Mouse (Mus musculus) mammary gland, adult 2 months (tissue): ENCODE data around the gene Psmd10. TPM values are rescaled to one million over a fixed set of nuclear protein-coding genes. Genes with fewer than 3 reads are reported as not detected.

Experiments
- polyA plus RNA-seq: library from polyadenylated mRNA; depleted of rRNA; stranded (reverse); fragments of >200 nt; gene quantifications from 2 replicates; pipeline ENCODE4 v1.2.3, GENCODE M21; 2012; ENCODE audit warnings: low replicate concordance; rRNA removed

The Psmd10 gene
- polyA plus RNA-seq: 3.1 and 6.8 TPM in 2 replicates

DNA sequence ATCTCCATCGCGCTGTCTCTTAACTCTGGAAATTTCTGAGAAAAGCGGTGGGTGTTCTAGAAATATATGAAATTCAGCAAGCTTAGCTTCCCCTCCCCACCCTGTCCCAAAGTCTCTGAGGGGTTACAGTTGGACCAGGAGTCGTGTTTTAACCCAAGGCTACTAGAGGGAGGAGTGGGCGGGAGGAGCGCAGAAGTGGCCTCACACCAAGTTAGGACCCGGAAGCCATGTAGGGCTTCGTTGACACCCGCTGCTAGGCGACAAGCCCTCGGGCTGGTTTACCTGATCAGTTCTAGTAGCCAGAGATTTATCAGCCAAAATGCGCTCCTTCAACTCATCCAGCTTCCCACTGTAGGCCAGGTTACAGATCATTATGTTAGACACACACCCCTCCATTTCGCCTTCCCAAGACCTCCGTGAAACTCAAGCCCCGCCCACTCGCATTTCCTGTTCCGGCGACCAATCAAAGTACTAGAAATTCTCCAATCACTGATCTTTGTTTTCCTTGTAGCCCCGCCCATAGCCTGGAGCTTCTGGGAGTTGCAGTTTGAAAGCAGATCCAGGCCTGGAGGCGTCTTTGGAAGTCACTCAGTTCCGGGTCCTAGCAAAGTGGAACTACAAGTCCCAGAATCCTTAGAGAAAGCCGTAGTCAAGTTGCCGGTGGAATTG, at the start of gene Psmd10, which contains the start of gene Atg4a:
Psmd10 (minus strand) TSS at position 457 of the 669 bp plus-strand sequence.
Atg4a (plus strand) TSS at position 636 of the 669 bp plus-strand sequence.

DNA sequence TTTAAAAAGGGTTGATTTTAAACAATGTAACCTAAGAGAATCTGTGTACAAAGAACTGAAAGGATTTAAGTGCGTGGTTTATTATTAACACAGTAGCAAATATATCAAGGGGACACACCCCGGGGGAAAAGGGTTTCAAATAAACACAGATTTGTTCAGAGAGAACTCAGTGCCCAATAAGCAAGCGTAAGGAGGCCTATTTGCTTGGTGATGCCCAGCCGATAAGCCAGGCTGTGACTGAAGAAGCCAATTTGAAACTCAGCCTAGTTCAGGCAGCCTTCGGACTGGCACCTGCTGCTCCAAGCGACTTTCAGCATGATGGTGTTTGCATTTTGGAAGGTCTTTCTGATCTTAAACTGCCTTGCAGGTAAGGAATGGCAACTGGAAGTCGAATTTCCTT, 49.2 kb downstream of the Psmd10 start, which contains the start of gene Vsig1:
Vsig1 (plus strand) TSS at position 249 of the 400 bp plus-strand sequence.

Other genes starting within 250 kb of the Psmd10 start
- not detected in 2 replicates for gene Tex13b, start 143.3 kb downstream of the Psmd10 start, polyA plus RNA-seq
- not detected in 2 replicates for gene Vsig1, start 49.1 kb downstream of the Psmd10 start, polyA plus RNA-seq
- 2.2 and 6.6 TPM in 2 replicates for gene Atg4a, start 179 bp upstream of the Psmd10 start, polyA plus RNA-seq